Mouse (Mus musculus) forebrain, embryonic 14.5 days (tissue): Measurements from ENCODE around the gene Serpinf1. TPM values are rescaled to one million over a fixed set of nuclear protein-coding genes. Genes with fewer than 3 reads are reported as not detected.
A peak's percentile ranks its signal among the peaks of the same experiment; 100 is the strongest.

ENCODE experiments used
- ATAC-seq: fragments of 200-750 bp; cut with Nextera tagmentation; 2 replicates; pipeline ENCODE4 v1.8.0; 2017; ENCODE audit warnings: mild to moderate bottlenecking, moderate library complexity
- DNase-seq: peaks from one replicate; pipeline ENCODE4 v3.0.0-alpha.2; 2015; ENCODE audit warnings: low spot score
- H3K27ac ChIP-seq: fragments of 300-500 bp; sonication (generic); 2 replicates; pipeline ENCODE4 v1.5.1; 2014; ENCODE audit warnings: low read depth, mild to moderate bottlenecking, control low read depth, low read length, moderate library complexity
- H3K27me3 ChIP-seq: fragments of 300-500 bp; sonication (generic); replicated peaks from 2 replicates; pipeline ENCODE4 v1.6.1; 2014; ENCODE audit warnings: low read length, control low read depth, mixed read lengths; ENCODE audit not compliant: control insufficient read depth, insufficient read depth
- H3K36me3 ChIP-seq: fragments of 300-500 bp; sonication (generic); 2 replicates; pipeline ENCODE4 v1.6.1; 2014; ENCODE audit warnings: low read length, control low read depth; ENCODE audit not compliant: control insufficient read depth, insufficient read depth
- H3K4me1 ChIP-seq: fragments of 300-500 bp; sonication (generic); 2 replicates; pipeline ENCODE4 v1.6.1; 2014; ENCODE audit warnings: antibody characterized with exemption, low read length, control low read depth; ENCODE audit not compliant: control insufficient read depth, insufficient read depth
- H3K4me2 ChIP-seq: fragments of 300-500 bp; sonication (generic); 2 replicates; pipeline ENCODE4 v1.6.1; 2014; ENCODE audit warnings: mild to moderate bottlenecking, control low read depth, low read length
- H3K4me3 ChIP-seq: fragments of 300-500 bp; sonication (generic); 2 replicates; pipeline ENCODE4 v1.5.1; 2014; ENCODE audit warnings: low read depth, low read length, control low read depth
- H3K9ac ChIP-seq: fragments of 300-500 bp; sonication (generic); 2 replicates; pipeline ENCODE4 v1.6.1; 2014; ENCODE audit warnings: mild to moderate bottlenecking, low read length, control low read depth, moderate library complexity
- H3K9me3 ChIP-seq: fragments of 300-500 bp; sonication (generic); replicated peaks from 2 replicates; pipeline ENCODE4 v1.6.1; 2016; ENCODE audit warnings: low read length, control low read depth, mixed read lengths; ENCODE audit not compliant: control insufficient read depth
- WGBS: fragments of 180-500 bp; shearing (Covaris S2); extraction: QIAGEN DNeasy Blood & Tissue Kit; methylation state at CpG from one replicate; pipeline ENCODE4 v1.1.7; 2014; 5-methylcytosine and 5-hydroxymethylcytosine counted together
- polyA plus RNA-seq: library from polyadenylated mRNA; unstranded; fragments of >200 nt; fragmentation: Nextera tagmentation; extraction: Ambion mirVana; gene quantifications from 2 replicates; pipeline ENCODE4 v1.2.1, GENCODE M21; 2014

Serpinf1 gene
- polyA plus RNA-seq, 1 experiment from 2014 or later = 23.6 TPM

GRCm38 (mm10) chr11:75438804-75439203 lies 16.3 kb upstream of the Serpinf1 start:
- H3K4me2 ChIP-seq = no peak overlapping the region
- no peak for ATAC-seq
- H3K36me3 ChIP-seq = peaks cover 9% of the 10 kb centered on the region; the same call in 1 of the 2 replicates
- H3K9ac ChIP-seq = no peak overlapping the region
- H3K4me1 ChIP-seq = no peaks in the 10 kb centered on the region
- WGBS = 79% methylated on average over 3 of the region's 3 CpGs
- H3K9me3 ChIP-seq = no peaks in the 10 kb centered on the region
- no peak overlapping the region for H3K27ac ChIP-seq
- no peaks in the 10 kb centered on the region for H3K27me3 ChIP-seq
- no peak for DNase-seq
- no peak overlapping the region for H3K4me3 ChIP-seq

GRCm38 (mm10) chr11:75438194-75438593 lies 15.7 kb upstream of the Serpinf1 start:
- Histone ChIP-seq H3K9me3 (no peaks in the 10 kb centered on the region), H3K4me1 (no peaks in the 10 kb centered on the region), H3K9ac (no peak overlapping the region), H3K4me2 (no peak overlapping the region), H3K27me3 (no peaks in the 10 kb centered on the region), H3K4me3 (no peak overlapping the region), H3K27ac (no peak overlapping the region), H3K36me3 (peaks cover 9% of the 10 kb centered on the region; the same call in 1 of the 2 replicates)
- ATAC-seq (no peak), DNase-seq (no peak)
- 79% methylated on average over 13 of the region's 13 CpGs for WGBS

GRCm38 (mm10) chr11:75434138-75434537 lies 11.6 kb upstream of the Serpinf1 start:
- H3K9ac ChIP-seq = no peak overlapping the region
- 87% methylated on average over 5 of the region's 5 CpGs for WGBS
- no peak overlapping the region for H3K4me2 ChIP-seq
- no peaks in the 10 kb centered on the region for H3K36me3 ChIP-seq
- H3K27ac ChIP-seq = no peak overlapping the region
- no peaks in the 10 kb centered on the region for H3K9me3 ChIP-seq
- DNase-seq (no peak), ATAC-seq (no peak)
- no peaks in the 10 kb centered on the region for H3K27me3 ChIP-seq
- H3K4me1 ChIP-seq = peaks cover 14% of the 10 kb centered on the region; the same call in 1 of the 2 replicates
- no peak overlapping the region for H3K4me3 ChIP-seq

- Histone ChIP-seq H3K4me1 (peaks cover 14% of the 10 kb centered on the region; the same call in 1 of the 2 replicates), H3K36me3 (no peaks in the 10 kb centered on the region), H3K9me3 (no peaks in the 10 kb centered on the region), H3K9ac (no peak overlapping the region), H3K4me2 (no peak overlapping the region), H3K27ac (peak overlapping the region; percentile 65; the same call in 1 of the 2 replicates), H3K4me3 (no peak overlapping the region), H3K27me3 (no peaks in the 10 kb centered on the region)
- peak; percentile 97 for ATAC-seq
- 20% methylated on average over 11 of the region's 11 CpGs for WGBS
- peak; percentile 94 for DNase-seq
Observed at GRCm38 (mm10) chr11:75431307-75431706, 8.8 kb upstream of the Serpinf1 start.

- H3K4me1 ChIP-seq = peaks cover 14% of the 10 kb centered on the region; the same call in 1 of the 2 replicates
- no peaks in the 10 kb centered on the region for H3K27me3 ChIP-seq
- H3K9ac ChIP-seq = no peak overlapping the region
- no peaks in the 10 kb centered on the region for H3K9me3 ChIP-seq
- no peak overlapping the region for H3K27ac ChIP-seq
- 91% methylated on average over 9 of the region's 9 CpGs for WGBS
- no peak for ATAC-seq
- H3K36me3 ChIP-seq = no peaks in the 10 kb centered on the region
- H3K4me3 ChIP-seq = no peak overlapping the region
- H3K4me2 ChIP-seq = no peak overlapping the region
- DNase-seq = no peak
Observed at GRCm38 (mm10) chr11:75429019-75429705, 6.7 kb upstream of the Serpinf1 start.

GRCm38 (mm10) chr11:75424459-75424858 lies 2.0 kb upstream of the Serpinf1 start:
- Histone ChIP-seq H3K36me3 (no peaks in the 10 kb centered on the region), H3K27ac (no peak overlapping the region), H3K9me3 (no peaks in the 10 kb centered on the region), H3K4me2 (no peak overlapping the region), H3K4me1 (no peaks in the 10 kb centered on the region), H3K4me3 (no peak overlapping the region), H3K27me3 (no peaks in the 10 kb centered on the region), H3K9ac (no peak overlapping the region)
- ATAC-seq (no peak), DNase-seq (no peak)
- WGBS = 94% methylated on average over 3 of the region's 3 CpGs

GRCm38 (mm10) chr11:75424033-75424432 lies 1.5 kb upstream of the Serpinf1 start:
- no peaks in the 10 kb centered on the region for H3K36me3 ChIP-seq
- no peak for ATAC-seq
- H3K27ac ChIP-seq = no peak overlapping the region
- 93% methylated on average over 9 of the region's 9 CpGs for WGBS
- H3K27me3 ChIP-seq = no peaks in the 10 kb centered on the region
- no peak overlapping the region for H3K9ac ChIP-seq
- no peaks in the 10 kb centered on the region for H3K9me3 ChIP-seq
- DNase-seq = no peak
- H3K4me1 ChIP-seq = no peaks in the 10 kb centered on the region
- no peak overlapping the region for H3K4me2 ChIP-seq
- H3K4me3 ChIP-seq = no peak overlapping the region

- no peaks in the 10 kb centered on the region for H3K4me1 ChIP-seq
- ATAC-seq (no peak), DNase-seq (no peak)
- H3K27ac ChIP-seq = no peak overlapping the region
- no peak overlapping the region for H3K9ac ChIP-seq
- H3K9me3 ChIP-seq = no peaks in the 10 kb centered on the region
- no peaks in the 10 kb centered on the region for H3K36me3 ChIP-seq
- H3K4me3 ChIP-seq = no peak overlapping the region
- H3K27me3 ChIP-seq = no peaks in the 10 kb centered on the region
- 81% methylated on average over 3 of the region's 3 CpGs for WGBS
- H3K4me2 ChIP-seq = no peak overlapping the region
Observed at GRCm38 (mm10) chr11:75423091-75423490, 590 bp upstream of the Serpinf1 start.

- no peak overlapping the region for H3K4me3 ChIP-seq
Observed at GRCm38 (mm10) chr11:75421375-75422012, 1.0 kb downstream of the Serpinf1 start.

More at GRCm38 (mm10) chr11:75421375-75422012, 1.0 kb downstream of the Serpinf1 start:
- 52% methylated on average over 6 of the region's 6 CpGs for WGBS
- no peaks in the 10 kb centered on the region for H3K9me3 ChIP-seq
- no peaks in the 10 kb centered on the region for H3K27me3 ChIP-seq
- H3K9ac ChIP-seq = no peak overlapping the region
- no peaks in the 10 kb centered on the region for H3K36me3 ChIP-seq
- no peak overlapping the region for H3K27ac ChIP-seq
- ATAC-seq = no peak
- DNase-seq = no peak
- no peak overlapping the region for H3K4me2 ChIP-seq
- no peaks in the 10 kb centered on the region for H3K4me1 ChIP-seq
